Mouse (Mus musculus): ENCODE data around the gene Dkkl1. TPM values are rescaled to one million over a fixed set of nuclear protein-coding genes. Genes with fewer than 3 reads are reported as not detected.
A peak's percentile ranks its signal among the peaks of the same experiment; 100 is the strongest.

Gene Dkkl1
- polyA plus RNA-seq, 1 experiment from 2014 or later = 0.80 TPM

GRCm38 (mm10) chr7:45192585-45193310 is 19.2 kb downstream of the Dkkl1 start:
- H3K36me3 ChIP-seq (ENCODE audit: control insufficient read depth, insufficient read depth, low read length) = no peaks in the 10 kb centered on the region
- H3K4me1 ChIP-seq (replicated peaks; ENCODE audit: control insufficient read depth, insufficient read depth, low read length) = no peaks in the 10 kb centered on the region
- ATAC-seq (replicated peaks; ENCODE audit: low FRiP score, low TSS enrichment, low read depth) = no peak
- 87% methylated on average over 7 of the region's 7 CpGs for WGBS
- peaks cover 21% of the 10 kb centered on the region; the same call in 1 of the 2 replicates for H3K27me3 ChIP-seq (replicated peaks; ENCODE audit: control insufficient read depth, insufficient read depth, low read length)
- no peak overlapping the region for H3K4me3 ChIP-seq (ENCODE audit: low read depth, low read length)
- H3K9ac ChIP-seq (ENCODE audit: low read length) = no peak overlapping the region
- no peak overlapping the region for H3K4me2 ChIP-seq (ENCODE audit: low read length)
- no peak for DNase-seq (ENCODE audit: low spot score)
- no peaks in the 10 kb centered on the region for H3K9me3 ChIP-seq (ENCODE audit: control insufficient read depth, low read length)
- no peak overlapping the region for H3K27ac ChIP-seq (ENCODE audit: low read depth)

- Histone ChIP-seq H3K4me1 (replicated peaks; ENCODE audit: control insufficient read depth, insufficient read depth, low read length) (no peaks in the 10 kb centered on the region), H3K27ac (ENCODE audit: low read depth) (no peak overlapping the region), H3K36me3 (ENCODE audit: control insufficient read depth, insufficient read depth, low read length) (no peaks in the 10 kb centered on the region), H3K27me3 (replicated peaks; ENCODE audit: control insufficient read depth, insufficient read depth, low read length) (peaks cover 25% of the 10 kb centered on the region), H3K9me3 (ENCODE audit: control insufficient read depth, low read length) (no peaks in the 10 kb centered on the region), H3K9ac (ENCODE audit: low read length) (no peak overlapping the region), H3K4me3 (ENCODE audit: low read depth, low read length) (no peak overlapping the region), H3K4me2 (ENCODE audit: low read length) (no peak overlapping the region)
- no peak for ATAC-seq (replicated peaks; ENCODE audit: low FRiP score, low TSS enrichment, low read depth)
- WGBS = 7% methylated on average over 8 of the region's 8 CpGs
- DNase-seq (ENCODE audit: low spot score) = no peak
Observed at GRCm38 (mm10) chr7:45191803-45192363, 20.1 kb downstream of the Dkkl1 start.

GRCm38 (mm10) chr7:45191161-45191560 is 20.8 kb downstream of the Dkkl1 start:
- WGBS = 60% methylated on average over 2 of the region's 2 CpGs
- ATAC-seq (replicated peaks; ENCODE audit: low FRiP score, low TSS enrichment, low read depth) (no peak), DNase-seq (ENCODE audit: low spot score) (no peak)
- Histone ChIP-seq H3K9me3 (ENCODE audit: control insufficient read depth, low read length) (no peaks in the 10 kb centered on the region), H3K4me1 (replicated peaks; ENCODE audit: control insufficient read depth, insufficient read depth, low read length) (no peaks in the 10 kb centered on the region), H3K27me3 (replicated peaks; ENCODE audit: control insufficient read depth, insufficient read depth, low read length) (peaks cover 33% of the 10 kb centered on the region), H3K4me2 (ENCODE audit: low read length) (no peak overlapping the region), H3K36me3 (ENCODE audit: control insufficient read depth, insufficient read depth, low read length) (no peaks in the 10 kb centered on the region), H3K4me3 (ENCODE audit: low read depth, low read length) (no peak overlapping the region), H3K9ac (ENCODE audit: low read length) (no peak overlapping the region), H3K27ac (ENCODE audit: low read depth) (no peak overlapping the region)

GRCm38 (mm10) chr7:45190186-45190585 is 21.8 kb downstream of the Dkkl1 start:
- no peak overlapping the region for H3K27ac ChIP-seq (ENCODE audit: low read depth)
- no peaks in the 10 kb centered on the region for H3K9me3 ChIP-seq (ENCODE audit: control insufficient read depth, low read length)
- ATAC-seq (replicated peaks; ENCODE audit: low FRiP score, low TSS enrichment, low read depth) (no peak), DNase-seq (ENCODE audit: low spot score) (no peak)
- H3K36me3 ChIP-seq (ENCODE audit: control insufficient read depth, insufficient read depth, low read length) = no peaks in the 10 kb centered on the region
- no peak overlapping the region for H3K4me3 ChIP-seq (ENCODE audit: low read depth, low read length)
- no peaks in the 10 kb centered on the region for H3K4me1 ChIP-seq (replicated peaks; ENCODE audit: control insufficient read depth, insufficient read depth, low read length)
- H3K4me2 ChIP-seq (ENCODE audit: low read length) = no peak overlapping the region
- H3K27me3 ChIP-seq (replicated peaks; ENCODE audit: control insufficient read depth, insufficient read depth, low read length) = peaks cover 42% of the 10 kb centered on the region
- no peak overlapping the region for H3K9ac ChIP-seq (ENCODE audit: low read length)
- 88% methylated on average over 6 of the region's 6 CpGs for WGBS

GRCm38 (mm10) chr7:45189600-45189999 is 22.3 kb downstream of the Dkkl1 start:
- no peak for ATAC-seq (replicated peaks; ENCODE audit: low FRiP score, low TSS enrichment, low read depth)
- Histone ChIP-seq H3K4me3 (ENCODE audit: low read depth, low read length) (no peak overlapping the region), H3K9me3 (ENCODE audit: control insufficient read depth, low read length) (no peaks in the 10 kb centered on the region), H3K36me3 (ENCODE audit: control insufficient read depth, insufficient read depth, low read length) (no peaks in the 10 kb centered on the region), H3K4me2 (ENCODE audit: low read length) (no peak overlapping the region), H3K27me3 (replicated peaks; ENCODE audit: control insufficient read depth, insufficient read depth, low read length) (peaks cover 48% of the 10 kb centered on the region), H3K4me1 (replicated peaks; ENCODE audit: control insufficient read depth, insufficient read depth, low read length) (no peaks in the 10 kb centered on the region), H3K27ac (ENCODE audit: low read depth) (no peak overlapping the region), H3K9ac (ENCODE audit: low read length) (no peak overlapping the region)
- no peak for DNase-seq (ENCODE audit: low spot score)
- 50% methylated on average over 16 of the region's 16 CpGs for WGBS

- Histone ChIP-seq H3K27ac (ENCODE audit: low read depth) (no peak overlapping the region), H3K9ac (ENCODE audit: low read length) (no peak overlapping the region), H3K9me3 (ENCODE audit: control insufficient read depth, low read length) (no peaks in the 10 kb centered on the region), H3K4me3 (ENCODE audit: low read depth, low read length) (no peak overlapping the region), H3K4me1 (replicated peaks; ENCODE audit: control insufficient read depth, insufficient read depth, low read length) (peaks cover 4% of the 10 kb centered on the region; the same call in 1 of the 2 replicates), H3K27me3 (replicated peaks; ENCODE audit: control insufficient read depth, insufficient read depth, low read length) (peaks cover 85% of the 10 kb centered on the region), H3K36me3 (ENCODE audit: control insufficient read depth, insufficient read depth, low read length) (no peaks in the 10 kb centered on the region), H3K4me2 (ENCODE audit: low read length) (no peak overlapping the region)
- no peak for ATAC-seq (replicated peaks; ENCODE audit: low FRiP score, low TSS enrichment, low read depth)
- no peak for DNase-seq (ENCODE audit: low spot score)
- WGBS = 68% methylated on average over 7 of the region's 7 CpGs
Observed at GRCm38 (mm10) chr7:45185921-45186320, 26.0 kb downstream of the Dkkl1 start.

- WGBS = 64% methylated on average over 7 of the region's 7 CpGs
- H3K4me1 ChIP-seq (replicated peaks; ENCODE audit: control insufficient read depth, insufficient read depth, low read length) = peaks cover 4% of the 10 kb centered on the region; the same call in 1 of the 2 replicates
- peaks cover 94% of the 10 kb centered on the region for H3K27me3 ChIP-seq (replicated peaks; ENCODE audit: control insufficient read depth, insufficient read depth, low read length)
- H3K4me2 ChIP-seq (ENCODE audit: low read length) = no peak overlapping the region
- no peaks in the 10 kb centered on the region for H3K9me3 ChIP-seq (ENCODE audit: control insufficient read depth, low read length)
- DNase-seq (ENCODE audit: low spot score) = no peak
- H3K36me3 ChIP-seq (ENCODE audit: control insufficient read depth, insufficient read depth, low read length) = no peaks in the 10 kb centered on the region
- H3K4me3 ChIP-seq (ENCODE audit: low read depth, low read length) = no peak overlapping the region
- ATAC-seq (replicated peaks; ENCODE audit: low FRiP score, low TSS enrichment, low read depth) = no peak
- H3K27ac ChIP-seq (ENCODE audit: low read depth) = no peak overlapping the region
- H3K9ac ChIP-seq (ENCODE audit: low read length) = no peak overlapping the region
Observed at GRCm38 (mm10) chr7:45183672-45184071, 28.3 kb downstream of the Dkkl1 start.

GRCm38 (mm10) chr7:45182606-45183005 is 29.3 kb downstream of the Dkkl1 start:
- peak; percentile 17; the same call in 1 of the 2 replicates for ATAC-seq (replicated peaks; ENCODE audit: low FRiP score, low TSS enrichment, low read depth)
- Histone ChIP-seq H3K4me2 (ENCODE audit: low read length) (peak overlapping the region; percentile 56), H3K27ac (ENCODE audit: low read depth) (no peak overlapping the region), H3K9ac (ENCODE audit: low read length) (0 out of 2 replicates have a peak overlapping the region, but pooled peaks have one; percentile 21), H3K36me3 (ENCODE audit: control insufficient read depth, insufficient read depth, low read length) (no peaks in the 10 kb centered on the region), H3K4me3 (ENCODE audit: low read depth, low read length) (peak overlapping the region; percentile 28), H3K4me1 (replicated peaks; ENCODE audit: control insufficient read depth, insufficient read depth, low read length) (peaks cover 4% of the 10 kb centered on the region; the same call in 1 of the 2 replicates), H3K27me3 (replicated peaks; ENCODE audit: control insufficient read depth, insufficient read depth, low read length) (peaks cover 97% of the 10 kb centered on the region), H3K9me3 (ENCODE audit: control insufficient read depth, low read length) (no peaks in the 10 kb centered on the region)
- WGBS = 17% methylated on average over 11 of the region's 11 CpGs
- no peak for DNase-seq (ENCODE audit: low spot score)

All from intestine, embryonic 14.5 days (tissue).